Mouse (Mus musculus): ENCODE data around the gene Zfp28.

DNA sequence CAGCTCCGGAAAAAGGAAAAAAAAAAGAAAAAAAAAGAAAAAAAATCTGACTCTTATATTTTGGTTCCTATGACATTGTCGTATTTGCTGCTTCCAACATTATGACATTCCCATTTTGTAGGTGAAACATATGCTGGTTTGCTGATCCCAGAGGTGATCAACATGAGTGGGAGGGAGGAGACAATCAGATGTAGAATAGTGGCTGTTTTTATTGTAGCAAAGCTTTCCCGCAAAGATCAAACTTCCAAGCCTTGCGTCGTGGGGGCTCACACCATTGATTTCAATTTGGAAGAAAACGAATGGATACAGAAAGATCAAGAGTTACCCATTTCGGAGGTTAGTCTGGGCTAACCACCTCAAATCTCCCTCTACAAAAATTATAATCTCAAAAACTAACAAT is 21.3 kb upstream of the Zfp28 start:
- TF ChIP-seq POLR2A (IDR thresholded peaks at IDR 0.05; ENCODE audit: control insufficient read depth, low read depth, low read length) (no peak), CTCF (IDR thresholded peaks at IDR 0.05; ENCODE audit: control insufficient read depth, insufficient read depth, insufficient replicate concordance, low read depth, low read length) (no peak)

All from testis, adult 2 months (tissue).